Mouse (Mus musculus) midbrain, embryonic 16.5 days (tissue): ENCODE measurements around the gene Gm20388. TPM values are rescaled to one million over a fixed set of nuclear protein-coding genes. Genes with fewer than 3 reads are reported as not detected.
A peak's percentile ranks its signal among the peaks of the same experiment; 100 is the strongest.

Experiments used
- ATAC-seq: fragments of 200-750 bp; cut with Nextera tagmentation; 2 replicates; pipeline ENCODE4 v1.8.0; 2017; ENCODE audit warnings: moderate TSS enrichment
- H3K27ac ChIP-seq: fragments of 300-500 bp; sonication (generic); 2 replicates; pipeline ENCODE4 v1.5.1; 2014; ENCODE audit warnings: mild to moderate bottlenecking, low read length, mixed read lengths
- H3K27me3 ChIP-seq: fragments of 300-500 bp; sonication (generic); 2 replicates; pipeline ENCODE4 v1.6.1; 2014; ENCODE audit warnings: low read depth, low read length, mixed read lengths; ENCODE audit not compliant: control insufficient read depth, insufficient read depth
- H3K36me3 ChIP-seq: fragments of 300-500 bp; sonication (generic); 2 replicates; pipeline ENCODE4 v1.6.1; 2014; ENCODE audit warnings: mild to moderate bottlenecking, low read length, moderate library complexity, mixed read lengths; ENCODE audit not compliant: control insufficient read depth, insufficient read depth
- H3K4me1 ChIP-seq: fragments of 300-500 bp; sonication (generic); 2 replicates; pipeline ENCODE4 v1.6.1; 2014; ENCODE audit warnings: mild to moderate bottlenecking, low read length, mixed read lengths; ENCODE audit not compliant: control insufficient read depth, insufficient read depth
- H3K4me2 ChIP-seq: fragments of 300-500 bp; sonication (generic); 2 replicates; pipeline ENCODE4 v1.6.1; 2014; ENCODE audit warnings: mild to moderate bottlenecking, low read length, mixed read lengths
- H3K4me3 ChIP-seq: fragments of 300-500 bp; sonication (generic); 2 replicates; pipeline ENCODE4 v1.5.1; 2014; ENCODE audit warnings: low read depth, mild to moderate bottlenecking, low read length, moderate library complexity, mixed read lengths
- H3K9ac ChIP-seq: fragments of 300-500 bp; sonication (generic); 2 replicates; pipeline ENCODE4 v1.6.1; 2014; ENCODE audit warnings: low read depth, low read length, mixed read lengths
- H3K9me3 ChIP-seq: fragments of 300-500 bp; sonication (generic); replicated peaks from 2 replicates; pipeline ENCODE4 v1.6.1; 2014; ENCODE audit warnings: mild to moderate bottlenecking, low read length, mixed read lengths; ENCODE audit not compliant: control insufficient read depth, poor library complexity, severe bottlenecking
- WGBS: fragments of 180-500 bp; shearing (Covaris S2); extraction: QIAGEN DNeasy Blood & Tissue Kit; methylation state at CpG from one replicate; pipeline ENCODE4 v1.1.7; 2014; 5-methylcytosine and 5-hydroxymethylcytosine counted together
- polyA plus RNA-seq: library from polyadenylated mRNA; unstranded; fragments of >200 nt; fragmentation: Nextera tagmentation; extraction: Ambion mirVana; gene quantifications from 2 replicates; pipeline ENCODE4 v1.2.1, GENCODE M21; 2015

The Gm20388 gene
- polyA plus RNA-seq, 1 experiment from 2014 or later, result 7.5 TPM

- WGBS, result 88% methylated on average over 7 of the region's 7 CpGs
- Histone ChIP-seq H3K27me3 (no peaks in the 10 kb centered on the region), H3K9me3 (no peaks in the 10 kb centered on the region), H3K4me3 (no peak overlapping the region), H3K4me1 (peaks cover 19% of the 10 kb centered on the region; the same call in 1 of the 2 replicates), H3K4me2 (no peak overlapping the region), H3K9ac (no peak overlapping the region), H3K27ac (no peak overlapping the region), H3K36me3 (no peaks in the 10 kb centered on the region)
- no peak for ATAC-seq
These were observed 557.0 kb downstream of the Gm20388 start for GRCm38 (mm10) chr8:120467598-120467997.

GRCm38 (mm10) chr8:120470170-120470569 lies 559.5 kb downstream of the Gm20388 start:
- 90% methylated on average over 12 of the region's 12 CpGs for WGBS
- Histone ChIP-seq H3K4me3 (no peak overlapping the region), H3K4me2 (no peak overlapping the region), H3K36me3 (no peaks in the 10 kb centered on the region), H3K27ac (no peak overlapping the region), H3K9ac (no peak overlapping the region), H3K27me3 (no peaks in the 10 kb centered on the region), H3K4me1 (peaks cover 20% of the 10 kb centered on the region; the same call in 1 of the 2 replicates), H3K9me3 (no peaks in the 10 kb centered on the region)
- ATAC-seq, result no peak

GRCm38 (mm10) chr8:120471166-120471565 lies 560.5 kb downstream of the Gm20388 start:
- peaks cover 20% of the 10 kb centered on the region; the same call in 1 of the 2 replicates for H3K4me1 ChIP-seq
- no peaks in the 10 kb centered on the region for H3K36me3 ChIP-seq
- no peak for ATAC-seq
- H3K9me3 ChIP-seq, result no peaks in the 10 kb centered on the region
- H3K4me2 ChIP-seq, result no peak overlapping the region
- no peaks in the 10 kb centered on the region for H3K27me3 ChIP-seq
- H3K9ac ChIP-seq, result no peak overlapping the region
- peak overlapping the region; percentile 51 for H3K27ac ChIP-seq
- H3K4me3 ChIP-seq, result no peak overlapping the region
- 6% methylated on average over 7 of the region's 7 CpGs for WGBS

- H3K4me1 ChIP-seq, result peaks cover 24% of the 10 kb centered on the region; the same call in 1 of the 2 replicates
- H3K4me3 ChIP-seq, result no peak overlapping the region
- no peak overlapping the region for H3K4me2 ChIP-seq
- no peaks in the 10 kb centered on the region for H3K27me3 ChIP-seq
- H3K9me3 ChIP-seq, result no peaks in the 10 kb centered on the region
- 0 out of 2 replicates have a peak, but pooled peaks have one; percentile 30 for ATAC-seq
- no peak overlapping the region for H3K9ac ChIP-seq
- WGBS, result 51% methylated on average over 2 of the region's 2 CpGs
- H3K27ac ChIP-seq, result peak overlapping the region; percentile 51
- H3K36me3 ChIP-seq, result no peaks in the 10 kb centered on the region
These were observed 561.1 kb downstream of the Gm20388 start for GRCm38 (mm10) chr8:120471752-120472151.

GRCm38 (mm10) chr8:120472230-120472629 lies 561.6 kb downstream of the Gm20388 start:
- ATAC-seq, result no peak
- WGBS, result 18% methylated on average over 16 of the region's 16 CpGs
- Histone ChIP-seq H3K27ac (peak overlapping the region; percentile 71), H3K4me1 (peaks cover 28% of the 10 kb centered on the region), H3K36me3 (no peaks in the 10 kb centered on the region), H3K4me2 (no peak overlapping the region), H3K9ac (no peak overlapping the region), H3K4me3 (no peak overlapping the region), H3K27me3 (no peaks in the 10 kb centered on the region), H3K9me3 (no peaks in the 10 kb centered on the region)

GRCm38 (mm10) chr8:120473729-120474364 lies 563.2 kb downstream of the Gm20388 start:
- no peak overlapping the region for H3K4me2 ChIP-seq
- no peak overlapping the region for H3K4me3 ChIP-seq
- no peak overlapping the region for H3K9ac ChIP-seq
- ATAC-seq, result no peak
- H3K27ac ChIP-seq, result no peak overlapping the region
- H3K9me3 ChIP-seq, result no peaks in the 10 kb centered on the region
- 77% methylated on average over 13 of the region's 13 CpGs for WGBS
- H3K36me3 ChIP-seq, result no peaks in the 10 kb centered on the region
- no peaks in the 10 kb centered on the region for H3K27me3 ChIP-seq
- H3K4me1 ChIP-seq, result peaks cover 31% of the 10 kb centered on the region

- H3K9me3 ChIP-seq, result no peaks in the 10 kb centered on the region
- no peak overlapping the region for H3K4me3 ChIP-seq
- H3K4me1 ChIP-seq, result peaks cover 31% of the 10 kb centered on the region
- no peaks in the 10 kb centered on the region for H3K36me3 ChIP-seq
- H3K9ac ChIP-seq, result no peak overlapping the region
- no peak overlapping the region for H3K27ac ChIP-seq
- H3K27me3 ChIP-seq, result no peaks in the 10 kb centered on the region
- no peak for ATAC-seq
- WGBS, result 87% methylated on average over 11 of the region's 11 CpGs
- no peak overlapping the region for H3K4me2 ChIP-seq
These were observed 564.0 kb downstream of the Gm20388 start for GRCm38 (mm10) chr8:120474496-120475235.

GRCm38 (mm10) chr8:120475462-120476201 lies 565.0 kb downstream of the Gm20388 start:
- ATAC-seq, result no peak
- Histone ChIP-seq H3K36me3 (no peaks in the 10 kb centered on the region), H3K9ac (no peak overlapping the region), H3K9me3 (no peaks in the 10 kb centered on the region), H3K27me3 (no peaks in the 10 kb centered on the region), H3K4me1 (peaks cover 31% of the 10 kb centered on the region), H3K4me3 (no peak overlapping the region), H3K27ac (no peak overlapping the region), H3K4me2 (no peak overlapping the region)
- 79% methylated on average over 10 of the region's 10 CpGs for WGBS
